Mouse (Mus musculus) kidney, embryonic 16.5 days (tissue): ENCODE data around the gene Pter. TPM values are rescaled to one million over a fixed set of nuclear protein-coding genes. Genes with fewer than 3 reads are reported as not detected.
A peak's percentile ranks its signal among the peaks of the same experiment; 100 is the strongest.

Experiments
- ATAC-seq: fragments of 200-750 bp; cut with Nextera tagmentation; 2 replicates; pipeline ENCODE4 v1.8.0; 2017; ENCODE audit warnings: moderate TSS enrichment; ENCODE audit not compliant: low FRiP score, low TSS enrichment
- H3K27ac ChIP-seq: fragments of 300-500 bp; sonication (generic); 2 replicates; pipeline ENCODE4 v1.5.1; 2014; ENCODE audit warnings: low read length
- H3K27me3 ChIP-seq: fragments of 300-500 bp; sonication (generic); 2 replicates; pipeline ENCODE4 v1.6.1; 2014; ENCODE audit warnings: low read length, control low read depth, mixed read lengths; ENCODE audit not compliant: insufficient read depth
- H3K36me3 ChIP-seq: fragments of 300-500 bp; sonication (generic); 2 replicates; pipeline ENCODE4 v1.6.1; 2014; ENCODE audit warnings: low read length, control low read depth, mixed read lengths; ENCODE audit not compliant: insufficient read depth
- H3K4me1 ChIP-seq: fragments of 300-500 bp; sonication (generic); 2 replicates; pipeline ENCODE4 v1.6.1; 2014; ENCODE audit warnings: low read length, control low read depth, mixed read lengths; ENCODE audit not compliant: insufficient read depth
- H3K4me2 ChIP-seq: fragments of 300-500 bp; sonication (generic); replicated peaks from 2 replicates; pipeline ENCODE4 v1.6.1; 2014; ENCODE audit warnings: low read depth, low read length
- H3K4me3 ChIP-seq: fragments of 300-500 bp; sonication (generic); 2 replicates; pipeline ENCODE4 v1.5.1; 2014; ENCODE audit warnings: mild to moderate bottlenecking, low read length
- H3K9ac ChIP-seq: fragments of 300-500 bp; sonication (generic); replicated peaks from 2 replicates; pipeline ENCODE4 v1.6.1; 2014; ENCODE audit warnings: low read length
- H3K9me3 ChIP-seq: fragments of 300-500 bp; sonication (generic); 2 replicates; pipeline ENCODE4 v1.6.1; 2016; ENCODE audit warnings: low read length, control low read depth
- WGBS: fragments of 180-500 bp; shearing (Covaris S2); extraction: QIAGEN DNeasy Blood & Tissue Kit; methylation state at CpG from one replicate; pipeline ENCODE4 v1.1.7; 2014; 5-methylcytosine and 5-hydroxymethylcytosine counted together
- polyA plus RNA-seq: library from polyadenylated mRNA; unstranded; fragments of >200 nt; fragmentation: Nextera tagmentation; extraction: Ambion mirVana; gene quantifications from 2 replicates; pipeline ENCODE4 v1.2.1, GENCODE M21; 2015

Gene Pter
- polyA plus RNA-seq, 1 experiment from 2014 or later = 75.5 TPM

GRCm38 (mm10) chr2:13000026-13000425, 76.2 kb downstream of the Pter start:
- Histone ChIP-seq H3K36me3 (no peaks in the 10 kb centered on the region), H3K4me3 (no peak overlapping the region), H3K9ac (no peak overlapping the region), H3K4me1 (no peaks in the 10 kb centered on the region), H3K9me3 (no peaks in the 10 kb centered on the region), H3K27me3 (no peaks in the 10 kb centered on the region), H3K27ac (no peak overlapping the region), H3K4me2 (no peak overlapping the region)
- WGBS = 76% methylated on average over 2 of the region's 2 CpGs
- no peak for ATAC-seq

- ATAC-seq = no peak
- H3K4me1 ChIP-seq = peaks cover 16% of the 10 kb centered on the region; the same call in 1 of the 2 replicates
- WGBS = 80% methylated on average over 1 of the region's 1 CpGs
- H3K4me3 ChIP-seq = no peak overlapping the region
- H3K36me3 ChIP-seq = no peaks in the 10 kb centered on the region
- H3K9me3 ChIP-seq = no peaks in the 10 kb centered on the region
- H3K9ac ChIP-seq = no peak overlapping the region
- H3K27me3 ChIP-seq = peaks cover 34% of the 10 kb centered on the region
- no peak overlapping the region for H3K4me2 ChIP-seq
- H3K27ac ChIP-seq = no peak overlapping the region
These were observed 84.6 kb downstream of the Pter start for GRCm38 (mm10) chr2:13008433-13008832.

- Histone ChIP-seq H3K9ac (no peak overlapping the region), H3K4me3 (peak overlapping the region; percentile 45), H3K27ac (no peak overlapping the region), H3K4me2 (peak overlapping the region; percentile 71), H3K9me3 (no peaks in the 10 kb centered on the region), H3K36me3 (no peaks in the 10 kb centered on the region), H3K27me3 (peaks cover 36% of the 10 kb centered on the region), H3K4me1 (peaks cover 16% of the 10 kb centered on the region; the same call in 1 of the 2 replicates)
- WGBS = 8% methylated on average over 18 of the region's 18 CpGs
- ATAC-seq = peak; percentile 55; the same call in 1 of the 2 replicates
These were observed 85.6 kb downstream of the Pter start for GRCm38 (mm10) chr2:13009261-13009972.

- peak; percentile 55 for ATAC-seq
These were observed 86.2 kb downstream of the Pter start for GRCm38 (mm10) chr2:13010030-13010459.

GRCm38 (mm10) chr2:13010460-13011341, 86.9 kb downstream of the Pter start:
- ATAC-seq = peak; percentile 82

More at GRCm38 (mm10) chr2:13010030-13010459, 86.2 kb downstream of the Pter start:
- Histone ChIP-seq H3K4me3 (peak overlapping the region; percentile 45), H3K27ac (no peak overlapping the region), H3K4me1 (peaks cover 16% of the 10 kb centered on the region; the same call in 1 of the 2 replicates), H3K4me2 (peak overlapping the region; percentile 71), H3K9me3 (no peaks in the 10 kb centered on the region), H3K27me3 (peaks cover 36% of the 10 kb centered on the region), H3K36me3 (no peaks in the 10 kb centered on the region), H3K9ac (peak overlapping the region; percentile 48; the same call in 1 of the 2 replicates)
- WGBS = 2% methylated on average over 31 of the region's 31 CpGs

GRCm38 (mm10) chr2:13011472-13011871, 87.6 kb downstream of the Pter start, which contains the start of gene C1ql3:
C1ql3 (minus strand) TSS chr2:13011806.
- Histone ChIP-seq H3K36me3 (no peaks in the 10 kb centered on the region), H3K27ac (no peak within 1 kb of the TSS), H3K9me3 (no peaks in the 10 kb centered on the region), H3K27me3 (peaks cover 36% of the 10 kb centered on the region), H3K4me3 (peak within 1 kb of the TSS; percentile 45), H3K4me2 (peak within 1 kb of the TSS; percentile 71), H3K4me1 (peaks cover 16% of the 10 kb centered on the region; the same call in 1 of the 2 replicates), H3K9ac (peak within 1 kb of the TSS; percentile 40)
- 1% methylated on average over 19 of the region's 19 CpGs for WGBS
- ATAC-seq = no peak

More at GRCm38 (mm10) chr2:13010460-13011341, 86.9 kb downstream of the Pter start:
- H3K36me3 ChIP-seq = no peaks in the 10 kb centered on the region
- peak overlapping the region; percentile 71 for H3K4me2 ChIP-seq
- no peak overlapping the region for H3K27ac ChIP-seq
- under 1% methylated on average over 67 of the region's 75 CpGs for WGBS
- no peaks in the 10 kb centered on the region for H3K9me3 ChIP-seq
- peaks cover 16% of the 10 kb centered on the region; the same call in 1 of the 2 replicates for H3K4me1 ChIP-seq
- peak overlapping the region; percentile 40 for H3K9ac ChIP-seq
- H3K4me3 ChIP-seq = peak overlapping the region; percentile 45
- peaks cover 36% of the 10 kb centered on the region for H3K27me3 ChIP-seq

GRCm38 (mm10) chr2:13011973-13012372, 88.1 kb downstream of the Pter start:
- peaks cover 16% of the 10 kb centered on the region; the same call in 1 of the 2 replicates for H3K4me1 ChIP-seq
- no peak overlapping the region; the same call in 1 of the 2 replicates for H3K4me3 ChIP-seq
- 44% methylated on average over 3 of the region's 3 CpGs for whole genome bisulfite sequencing
- no peak overlapping the region for H3K27ac ChIP-seq
- no peaks in the 10 kb centered on the region for H3K36me3 ChIP-seq
- no peaks in the 10 kb centered on the region for H3K9me3 ChIP-seq
- no peak for ATAC-seq
- 0 out of 2 replicates have a peak overlapping the region, but pooled peaks have one; percentile 71 for H3K4me2 ChIP-seq
- H3K27me3 ChIP-seq = peaks cover 36% of the 10 kb centered on the region
- H3K9ac ChIP-seq = no peak overlapping the region

GRCm38 (mm10) chr2:13018382-13018781, 94.5 kb downstream of the Pter start:
- Histone ChIP-seq H3K27me3 (0 out of 2 replicates have a peak, but pooled peaks cover 3% of the 10 kb centered on the region), H3K36me3 (no peaks in the 10 kb centered on the region), H3K27ac (no peak overlapping the region), H3K4me3 (no peak overlapping the region), H3K9me3 (no peaks in the 10 kb centered on the region), H3K9ac (no peak overlapping the region), H3K4me1 (no peaks in the 10 kb centered on the region), H3K4me2 (no peak overlapping the region)
- 50% methylated on average over 5 of the region's 5 CpGs for WGBS
- ATAC-seq = no peak

GRCm38 (mm10) chr2:13018861-13019260, 95.0 kb downstream of the Pter start:
- Histone ChIP-seq H3K4me2 (no peak overlapping the region), H3K9me3 (no peaks in the 10 kb centered on the region), H3K9ac (no peak overlapping the region), H3K27ac (no peak overlapping the region), H3K36me3 (no peaks in the 10 kb centered on the region), H3K4me1 (no peaks in the 10 kb centered on the region), H3K4me3 (no peak overlapping the region), H3K27me3 (no peaks in the 10 kb centered on the region)
- ATAC-seq = no peak
- WGBS = 83% methylated on average over 1 of the region's 1 CpGs
